11 mouse cellular contexts compared by ENCODE assay signal in the genomic region with DNA sequence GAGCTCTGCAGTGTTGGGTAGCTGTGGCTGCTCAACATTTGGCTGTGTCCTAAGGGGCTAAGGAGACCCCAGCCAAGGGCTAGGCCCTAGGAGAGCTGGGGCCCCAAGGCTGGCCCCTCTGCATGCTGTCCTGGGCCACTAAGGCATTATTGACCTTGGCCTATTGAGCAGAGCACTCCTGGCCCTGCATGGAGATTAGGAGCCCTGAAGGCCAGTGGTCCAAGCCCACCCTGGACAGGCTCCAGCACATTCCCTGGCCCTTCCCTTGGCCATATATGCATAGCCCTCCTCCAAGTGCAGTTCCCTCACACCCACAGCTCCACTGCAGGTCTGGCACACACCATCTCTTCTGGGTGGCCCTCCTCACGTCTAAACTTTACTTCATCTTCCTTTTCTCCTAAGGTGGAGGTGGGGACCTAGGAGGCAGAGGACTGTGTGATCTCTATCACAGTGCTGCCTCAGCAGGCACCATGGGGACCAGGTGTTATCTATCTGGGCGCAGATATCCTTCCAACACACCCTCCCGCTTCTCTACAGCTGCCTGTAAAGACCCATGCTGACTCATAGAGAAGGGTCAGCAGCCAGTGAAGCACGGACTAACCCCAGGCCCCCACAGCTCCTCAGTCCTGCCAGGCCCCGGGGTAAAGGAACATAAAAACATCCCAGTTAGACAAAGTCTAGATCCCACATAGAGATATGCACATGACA. TPM values are rescaled to one million over a fixed set of nuclear protein-coding genes. Genes with fewer than 3 reads are reported as not detected.
DNase-seq lines count a peak whose midpoint lies in the region; ATAC-seq and TF ChIP-seq lines count a peak whose summit lies in the region.
"Had no signal": no experiment of that assay in that cellular context is flagged by ENCODE, and none has a peak within 500 bp of the region (broad histone marks: within the 10 kb centered on the region; RNA-seq: fewer than 3 reads in every experiment).

No protein-coding gene starts in this region.

- H3K27me3 ChIP-seq in heart, embryonic 16.5 days (ENCODE audit: control insufficient read depth, insufficient read depth, low read length), result no peaks in the 10 kb centered on the region
- no peaks in the 10 kb centered on the region for H3K27me3 ChIP-seq in lung, embryonic 14.5 days (ENCODE audit: insufficient read depth, low read length)
- H3K27me3 ChIP-seq in lung, postnatal 0 days (replicated peaks; ENCODE audit: insufficient read depth, low read length), result no peaks in the 10 kb centered on the region
- H3K27me3 ChIP-seq in intestine, embryonic 16.5 days (replicated peaks; ENCODE audit: control insufficient read depth, insufficient read depth, low read length), result no peaks in the 10 kb centered on the region
- H3K27me3 ChIP-seq: embryonic facial prominence, embryonic 15.5 days; forebrain, embryonic 13.5 days had no signal

- H3K4me3 ChIP-seq in heart, embryonic 16.5 days (ENCODE audit: low read length), result no peak overlapping the region
- no peak overlapping the region for H3K4me3 ChIP-seq in lung, embryonic 14.5 days (ENCODE audit: low read depth, low read length)
- no peak overlapping the region for H3K4me3 ChIP-seq in lung, postnatal 0 days (ENCODE audit: low read depth, low read length)
- H3K4me3 ChIP-seq in ES-E14 (ENCODE audit: insufficient read depth in 1 of 2, low read depth in 1 of 2, low read length in 2 of 2, poor library complexity in 1 of 2, severe bottlenecking in 1 of 2), result peak overlapping the region in 1 of 2 experiments; percentile 31; a peak in 1 of 4 replicates
- H3K4me3 ChIP-seq in intestine, embryonic 16.5 days (ENCODE audit: low read length), result no peak overlapping the region
- H3K4me3 ChIP-seq: embryonic facial prominence, embryonic 15.5 days; forebrain, embryonic 13.5 days; hindbrain, embryonic 10.5 days had no signal

- no peaks in the 10 kb centered on the region for H3K9me3 ChIP-seq in heart, embryonic 16.5 days (replicated peaks; ENCODE audit: control insufficient read depth, low read length)
- H3K9me3 ChIP-seq in lung, embryonic 14.5 days (ENCODE audit: low read depth, low read length), result no peaks in the 10 kb centered on the region
- no peaks in the 10 kb centered on the region for H3K9me3 ChIP-seq in lung, postnatal 0 days (ENCODE audit: low read length)
- no peaks in the 10 kb centered on the region for H3K9me3 ChIP-seq in ES-E14 (ENCODE audit: control insufficient read depth, insufficient read depth, low read depth, low read length)
- no peaks in the 10 kb centered on the region for H3K9me3 ChIP-seq in intestine, embryonic 16.5 days (ENCODE audit: control insufficient read depth, low read length)
- H3K9me3 ChIP-seq: embryonic facial prominence, embryonic 15.5 days; forebrain, embryonic 13.5 days; hindbrain, embryonic 10.5 days had no signal

- peaks cover 48% of the 10 kb centered on the region for H3K4me1 ChIP-seq in heart, embryonic 16.5 days (ENCODE audit: control insufficient read depth, insufficient read depth, low read length)
- H3K4me1 ChIP-seq in lung, embryonic 14.5 days (ENCODE audit: insufficient read depth), result no peaks in the 10 kb centered on the region
- no peaks in the 10 kb centered on the region; the same call in none of the 2 replicates for H3K4me1 ChIP-seq in lung, postnatal 0 days (ENCODE audit: insufficient read depth, low read depth, low read length)
- H3K4me1 ChIP-seq in ES-E14 (ENCODE audit: control insufficient read depth in 2 of 2, insufficient read depth in 2 of 2, low read length in 2 of 2, poor library complexity in 1 of 2), result peaks cover 15 to 42% of the 10 kb centered on the region in 2 experiments; a peak in 3 of 4 replicates
- peaks cover 22% of the 10 kb centered on the region for H3K4me1 ChIP-seq in intestine, embryonic 16.5 days (ENCODE audit: control insufficient read depth, insufficient read depth, low read length)

- DNase-seq in heart, postnatal 10 days, result no peak
- DNase-seq in lung, embryonic 14.5 days, result no peak
- no peak for DNase-seq in lung, postnatal 0 days (ENCODE audit: low spot score)
- DNase-seq in ES-E14 (ENCODE audit: low read depth, low spot score), result no peak
- DNase-seq in right cerebral cortex, postnatal 10 days (ENCODE audit: low spot score in 2 of 2), result no peak
- no peak for DNase-seq in left cerebral cortex, postnatal 10 days (ENCODE audit: extremely low spot score in 1 of 2, low spot score in 2 of 2)

- TF ChIP-seq EP300 in lung, postnatal 0 days (IDR thresholded peaks at IDR 0.05), result no peak

- TF ChIP-seq CTCF in lung, embryonic 14.5 days (IDR thresholded peaks at IDR 0.05; ENCODE audit: low read depth), result no peak
- no peak for TF ChIP-seq CTCF in lung, postnatal 0 days (IDR thresholded peaks at IDR 0.05)

- WGBS in heart, embryonic 16.5 days, result 67% methylated on average over 5 of the region's 5 CpGs
- whole genome bisulfite sequencing in lung, embryonic 14.5 days, result 73% methylated on average over 5 of the region's 5 CpGs
- WGBS in lung, postnatal 0 days, result 61% methylated on average over 5 of the region's 5 CpGs
- 56% methylated on average over 5 of the region's 5 CpGs for WGBS in intestine, embryonic 16.5 days

- ATAC-seq in heart, embryonic 16.5 days (replicated peaks; ENCODE audit: extremely low read depth, insufficient read depth, low FRiP score), result no peak
- peak; percentile 28; the same call in 1 of the 2 replicates for ATAC-seq in lung, embryonic 14.5 days (ENCODE audit: insufficient read depth)
- ATAC-seq in lung, postnatal 0 days, result no peak
- ATAC-seq in intestine, embryonic 16.5 days, result peak; percentile 57
- ATAC-seq: forebrain, embryonic 13.5 days had no signal

- H3K27ac ChIP-seq in heart, embryonic 16.5 days (ENCODE audit: low read length), result peak overlapping the region; percentile 91
- peak overlapping the region; percentile 30; the same call in 1 of the 2 replicates for H3K27ac ChIP-seq in lung, embryonic 14.5 days (ENCODE audit: low read depth)
- no peak overlapping the region for H3K27ac ChIP-seq in lung, postnatal 0 days (ENCODE audit: low read length)
- H3K27ac ChIP-seq in ES-E14 (ENCODE audit: insufficient read depth, low read depth, low read length, poor library complexity, severe bottlenecking), result peak overlapping the region; percentile 56; the same call in 1 of the 2 replicates
- H3K27ac ChIP-seq in intestine, embryonic 16.5 days (ENCODE audit: low read length), result peak overlapping the region; percentile 83
- H3K27ac ChIP-seq: embryonic facial prominence, embryonic 15.5 days; forebrain, embryonic 13.5 days; hindbrain, embryonic 10.5 days had no signal

- intact Hi-C loops in heart, postnatal 10 days (cut with DNase I), result loop anchor here (5.0 kb wide), 1 partner anchor 82 kb away; no protein-coding TSS in a partner anchor
- intact Hi-C loops in left cerebral cortex, postnatal 10 days (cut with DNase I), result no loop called here

- H3K4me2 ChIP-seq in heart, embryonic 16.5 days (ENCODE audit: low read depth, low read length), result no peak overlapping the region
- no peak overlapping the region for H3K4me2 ChIP-seq in lung, embryonic 14.5 days
- H3K4me2 ChIP-seq in lung, postnatal 0 days (replicated peaks; ENCODE audit: low read depth, low read length), result no peak overlapping the region
- peak overlapping the region; percentile 19; the same call in 1 of the 2 replicates for H3K4me2 ChIP-seq in intestine, embryonic 16.5 days (ENCODE audit: low read depth, low read length)
- H3K4me2 ChIP-seq: embryonic facial prominence, embryonic 15.5 days; forebrain, embryonic 13.5 days had no signal

- H3K36me3 ChIP-seq in heart, embryonic 16.5 days (ENCODE audit: control insufficient read depth, insufficient read depth), result peaks cover 50% of the 10 kb centered on the region
- peaks cover 86% of the 10 kb centered on the region for H3K36me3 ChIP-seq in lung, embryonic 14.5 days (ENCODE audit: insufficient read depth)
- peaks cover 14% of the 10 kb centered on the region; the same call in 1 of the 2 replicates for H3K36me3 ChIP-seq in lung, postnatal 0 days (ENCODE audit: insufficient read depth, low read length)
- peaks cover 75% of the 10 kb centered on the region for H3K36me3 ChIP-seq in ES-E14 (ENCODE audit: control insufficient read depth, insufficient read depth, low read length, poor library complexity, severe bottlenecking)
- peaks cover 23% of the 10 kb centered on the region; the same call in 1 of the 2 replicates for H3K36me3 ChIP-seq in intestine, embryonic 16.5 days (ENCODE audit: control insufficient read depth, insufficient read depth, low read length)

- in situ Hi-C loops in ES-E14 (cut with MboI; ENCODE audit: low sequenced_read_pairs in 2 of 2, unreplicated experiment in 2 of 2), result no loop called here

- no peak overlapping the region for H3K9ac ChIP-seq in heart, embryonic 16.5 days (ENCODE audit: low read length)
- H3K9ac ChIP-seq in lung, embryonic 14.5 days, result no peak overlapping the region
- no peak overlapping the region for H3K9ac ChIP-seq in lung, postnatal 0 days (replicated peaks; ENCODE audit: low read depth)
- H3K9ac ChIP-seq in ES-E14 (ENCODE audit: insufficient read depth, low read depth, low read length, poor library complexity, severe bottlenecking), result 0 out of 2 replicates have a peak overlapping the region, but pooled peaks have one; percentile 7
- peak overlapping the region; percentile 49 for H3K9ac ChIP-seq in intestine, embryonic 16.5 days (ENCODE audit: low read depth, low read length)
- H3K9ac ChIP-seq: embryonic facial prominence, embryonic 15.5 days; forebrain, embryonic 13.5 days had no signal

TF ChIP-seq in ES-E14, 5 proteins besides CTCF, POLR2A, EP300 and RAD21 (continues in another document):
- TF ChIP-seq MAFK (IDR thresholded peaks at IDR 0.05; ENCODE audit: insufficient read depth, low read depth, low read length) (no peak), CHD2 (IDR thresholded peaks at IDR 0.05; ENCODE audit: low read depth, low read length) (no peak), ZC3H11A (IDR thresholded peaks at IDR 0.05; ENCODE audit: borderline replicate concordance, low read depth, low read length) (no peak)

RNA-seq across cellular contexts. Expression of a gene that starts 5.9 kb away (rescaled TPM):
- polyA plus RNA-seq in heart, embryonic 16.5 days (2015; fragmentation: Nextera tagmentation; extraction: Ambion mirVana), result 1.0 and 1.1 TPM in 2 replicates
- under 1 TPM; 0.45 to 0.74 TPM for total RNA-seq in heart, postnatal 10 days (2021)
- 3.1 and 3.2 TPM in 2 replicates for polyA plus RNA-seq in lung, embryonic 14.5 days (2014; fragmentation: Nextera tagmentation; extraction: Ambion mirVana)
- 3.5 and 4.9 TPM in 2 replicates for polyA plus RNA-seq in lung, postnatal 0 days (2015; fragmentation: Nextera tagmentation; extraction: Ambion mirVana)
- 1.8 and 2.8 TPM in 2 replicates for total RNA-seq in ES-E14 (2012; rRNA removed)
- polyA plus RNA-seq in intestine, embryonic 16.5 days (2015; fragmentation: Nextera tagmentation; extraction: Ambion mirVana), result 1.5 and 1.7 TPM in 2 replicates
- 1 to 10 TPM; 2.8 to 3.1 TPM for total RNA-seq in left cerebral cortex, postnatal 10 days (2021)

RNA-seq across cellular contexts. Expression of a gene that starts 6.4 kb away (rescaled TPM):
- 41.3 and 42.8 TPM in 2 replicates for polyA plus RNA-seq in heart, embryonic 16.5 days (2015; fragmentation: Nextera tagmentation; extraction: Ambion mirVana)
- 10 to 100 TPM; 20.0 to 25.5 TPM for total RNA-seq in heart, postnatal 10 days (2021)
- 89.8 and 95.9 TPM in 2 replicates for polyA plus RNA-seq in lung, embryonic 14.5 days (2014; fragmentation: Nextera tagmentation; extraction: Ambion mirVana)
- polyA plus RNA-seq in lung, postnatal 0 days (2015; fragmentation: Nextera tagmentation; extraction: Ambion mirVana), result 50.1 and 51.6 TPM in 2 replicates
- 52.7 and 56.8 TPM in 2 replicates for total RNA-seq in ES-E14 (2012; rRNA removed)
- 70.8 and 77.7 TPM in 2 replicates for polyA plus RNA-seq in intestine, embryonic 16.5 days (2015; fragmentation: Nextera tagmentation; extraction: Ambion mirVana)
- total RNA-seq in left cerebral cortex, postnatal 10 days (2021), result 10 to 100 TPM; 42.4 to 43.0 TPM

Comparison
In these comparisons a context has a peak if more than half of its experiments do, and no peak if none do; other contexts are left out.
1. ATAC-seq: peak in lung, embryonic 14.5 days (single experiment) and intestine, embryonic 16.5 days (single experiment); none in heart, embryonic 16.5 days (single experiment) and lung, postnatal 0 days (single experiment).
2. H3K9ac ChIP-seq: peak in ES-E14 (single experiment) and intestine, embryonic 16.5 days (single experiment); none in heart, embryonic 16.5 days (single experiment), lung, embryonic 14.5 days (single experiment) and lung, postnatal 0 days (single experiment).